Comparison of ENCODE assay signal across 9 mouse cellular contexts in the genomic region with DNA sequence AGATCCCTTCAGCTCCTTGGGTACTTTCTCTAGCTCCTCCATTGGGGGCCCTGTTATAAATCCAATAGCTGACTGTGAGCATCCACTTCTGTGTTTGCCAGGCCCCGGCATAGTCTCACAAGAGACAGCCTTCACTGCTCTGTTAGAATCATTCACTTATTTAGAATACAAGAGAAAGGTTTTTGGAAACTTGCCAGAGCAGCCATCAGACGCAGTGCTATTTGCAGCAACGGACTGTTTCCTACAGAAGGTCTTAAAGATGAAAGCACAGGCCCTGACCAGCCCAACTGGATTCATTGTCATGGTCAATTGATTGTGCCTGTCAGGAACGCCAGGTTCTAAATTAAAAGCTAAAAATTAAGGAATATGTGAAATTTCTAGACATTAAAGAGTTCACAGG.
A peak's percentile ranks its signal among the peaks of the same experiment; 100 is the strongest.
DNase-seq lines count a peak whose midpoint lies in the region; ATAC-seq and TF ChIP-seq lines count a peak whose summit lies in the region.
"Had no signal": no experiment of that assay in that cellular context is flagged by ENCODE, and none has a peak within 500 bp of the region (broad histone marks: within the 10 kb centered on the region; RNA-seq: fewer than 3 reads in every experiment).

No protein-coding gene starts in this region.

- TF ChIP-seq CTCF in intestine, postnatal 0 days (IDR thresholded peaks at IDR 0.05; ENCODE audit: low read depth) = no peak
- no peak for TF ChIP-seq CTCF in liver, embryonic 14.5 days (IDR thresholded peaks at IDR 0.05; ENCODE audit: low read depth)

- 34% methylated on average over 4 of the region's 4 CpGs for WGBS in intestine, embryonic 14.5 days
- WGBS in intestine, postnatal 0 days = 50% methylated on average over 4 of the region's 4 CpGs
- WGBS in embryonic facial prominence, embryonic 14.5 days = 25% methylated on average over 4 of the region's 4 CpGs
- WGBS in liver, embryonic 14.5 days (ENCODE audit: insufficient replicate concordance) = 84% methylated on average over 4 of the region's 4 CpGs

- no peak for TF ChIP-seq EP300 in liver, embryonic 14.5 days (IDR thresholded peaks at IDR 0.05; ENCODE audit: low read depth)

- peaks cover 26% of the 10 kb centered on the region for H3K4me1 ChIP-seq in intestine, embryonic 14.5 days (replicated peaks; ENCODE audit: control insufficient read depth, insufficient read depth, low read length)
- H3K4me1 ChIP-seq in intestine, postnatal 0 days (replicated peaks; ENCODE audit: control insufficient read depth, insufficient read depth, low read length) = peaks cover 8% of the 10 kb centered on the region; the same call in 1 of the 2 replicates
- peaks cover 19% of the 10 kb centered on the region for H3K4me1 ChIP-seq in embryonic facial prominence, embryonic 14.5 days (ENCODE audit: control insufficient read depth, insufficient read depth, low read length)
- peaks cover 56 to 75% of the 10 kb centered on the region in 2 experiments for H3K4me1 ChIP-seq in liver, embryonic 14.5 days (replicated peaks; ENCODE audit: control insufficient read depth in 2 of 2, insufficient read depth in 2 of 2, low read length in 1 of 2)

- DNase-seq in intestine, embryonic 14.5 days (ENCODE audit: low spot score) = no peak
- DNase-seq in MN1 (ENCODE audit: low spot score) = peak; percentile 80
- DNase-seq in embryonic facial prominence, embryonic 14.5 days (ENCODE audit: low spot score) = peak; percentile 87
- no peak for DNase-seq in liver, embryonic 14.5 days (ENCODE audit: low read depth in 3 of 3, low spot score in 3 of 3)
- no peak for DNase-seq in frontal cortex, postnatal 36 days (ENCODE audit: low spot score in 2 of 2)
- DNase-seq in spleen, postnatal 10 days (ENCODE audit: low spot score in 2 of 2) = no peak
- no peak for DNase-seq in spleen, adult 12 weeks (ENCODE audit: low spot score)
- DNase-seq: layer of hippocampus, adult 9-11 months had no signal

- H3K27me3 ChIP-seq in intestine, embryonic 14.5 days (replicated peaks; ENCODE audit: control insufficient read depth, insufficient read depth, low read length) = no peaks in the 10 kb centered on the region
- no peaks in the 10 kb centered on the region for H3K27me3 ChIP-seq in intestine, postnatal 0 days (replicated peaks; ENCODE audit: control insufficient read depth, insufficient read depth, low read length)
- H3K27me3 ChIP-seq in embryonic facial prominence, embryonic 14.5 days (replicated peaks; ENCODE audit: control insufficient read depth, insufficient read depth, low read length) = no peaks in the 10 kb centered on the region
- no peaks in the 10 kb centered on the region for H3K27me3 ChIP-seq in liver, embryonic 14.5 days (ENCODE audit: control insufficient read depth, insufficient read depth, low read length)

- no peak overlapping the region for H3K4me2 ChIP-seq in intestine, embryonic 14.5 days (ENCODE audit: low read length)
- H3K4me2 ChIP-seq in intestine, postnatal 0 days (replicated peaks; ENCODE audit: low read depth) = no peak overlapping the region
- no peak overlapping the region for H3K4me2 ChIP-seq in embryonic facial prominence, embryonic 14.5 days (ENCODE audit: low read depth, low read length)
- no peak overlapping the region for H3K4me2 ChIP-seq in liver, embryonic 14.5 days (ENCODE audit: low read depth)

- H3K9me3 ChIP-seq in intestine, embryonic 14.5 days (ENCODE audit: control insufficient read depth, low read length) = no peaks in the 10 kb centered on the region
- no peaks in the 10 kb centered on the region for H3K9me3 ChIP-seq in intestine, postnatal 0 days (ENCODE audit: control insufficient read depth)
- no peaks in the 10 kb centered on the region for H3K9me3 ChIP-seq in embryonic facial prominence, embryonic 14.5 days (ENCODE audit: control insufficient read depth, low read length)
- H3K9me3 ChIP-seq in liver, embryonic 14.5 days (ENCODE audit: control insufficient read depth, low read length) = no peaks in the 10 kb centered on the region

- H3K9ac ChIP-seq in intestine, embryonic 14.5 days (ENCODE audit: low read length) = no peak overlapping the region
- no peak overlapping the region for H3K9ac ChIP-seq in intestine, postnatal 0 days (ENCODE audit: low read depth, low read length)
- H3K9ac ChIP-seq in embryonic facial prominence, embryonic 14.5 days (ENCODE audit: low read depth, low read length) = no peak overlapping the region
- H3K9ac ChIP-seq in liver, embryonic 14.5 days (replicated peaks) = no peak overlapping the region

- no peak overlapping the region for H3K4me3 ChIP-seq in intestine, embryonic 14.5 days (ENCODE audit: low read depth, low read length)
- no peak overlapping the region for H3K4me3 ChIP-seq in intestine, postnatal 0 days (ENCODE audit: low read depth, low read length)
- H3K4me3 ChIP-seq in embryonic facial prominence, embryonic 14.5 days (ENCODE audit: low read depth, low read length) = no peak overlapping the region
- H3K4me3 ChIP-seq in liver, embryonic 14.5 days (ENCODE audit: insufficient read depth in 1 of 2, low read depth in 2 of 2, low read length in 2 of 2) = no peak overlapping the region

- H3K36me3 ChIP-seq in intestine, embryonic 14.5 days (ENCODE audit: control insufficient read depth, insufficient read depth, low read length) = peaks cover 24% of the 10 kb centered on the region
- peaks cover 14% of the 10 kb centered on the region; the same call in 1 of the 2 replicates for H3K36me3 ChIP-seq in intestine, postnatal 0 days (ENCODE audit: control insufficient read depth, insufficient read depth)
- H3K36me3 ChIP-seq in embryonic facial prominence, embryonic 14.5 days (ENCODE audit: control insufficient read depth, insufficient read depth, low read length) = 0 out of 2 replicates have a peak, but pooled peaks cover 18% of the 10 kb centered on the region
- peaks cover 4% of the 10 kb centered on the region for H3K36me3 ChIP-seq in liver, embryonic 14.5 days (replicated peaks; ENCODE audit: control insufficient read depth, insufficient read depth, low read depth)

- peak overlapping the region; percentile 57 for H3K27ac ChIP-seq in intestine, embryonic 14.5 days (ENCODE audit: low read depth)
- no peak overlapping the region for H3K27ac ChIP-seq in intestine, postnatal 0 days (ENCODE audit: low read depth, low read length)
- peak overlapping the region; percentile 84 for H3K27ac ChIP-seq in embryonic facial prominence, embryonic 14.5 days (replicated peaks; ENCODE audit: low read depth, low read length)
- peak overlapping the region; percentile 17; the same call in 1 of the 2 replicates for H3K27ac ChIP-seq in liver, embryonic 14.5 days

- no peak for ATAC-seq in intestine, embryonic 14.5 days (replicated peaks; ENCODE audit: low FRiP score, low TSS enrichment, low read depth)
- ATAC-seq in intestine, postnatal 0 days = no peak
- ATAC-seq in embryonic facial prominence, embryonic 14.5 days (ENCODE audit: low read depth) = no peak
- no peak for ATAC-seq in liver, embryonic 14.5 days (ENCODE audit: insufficient read depth)

Comparison
In these comparisons a context has a peak if more than half of its experiments do, and no peak if none do; other contexts are left out.
1. DNase-seq: peak in MN1 (single experiment) and embryonic facial prominence, embryonic 14.5 days (single experiment); none in intestine, embryonic 14.5 days (single experiment), liver, embryonic 14.5 days (0 of 3), frontal cortex, postnatal 36 days (0 of 2), spleen, postnatal 10 days (0 of 2) and spleen, adult 12 weeks (single experiment).